Mouse (Mus musculus) right cerebral cortex, postnatal 14 days (tissue): ENCODE measurements around the gene Tpcn2.

ENCODE experiments used
- DNase-seq: peaks from one replicate; pipeline ENCODE4 v3.0.0; 2022

The Tpcn2 gene

GRCm38 (mm10) chr7:145298666-145299490, 15.1 kb upstream of the Tpcn2 start:
- no peak for DNase-seq

GRCm38 (mm10) chr7:145293859-145294258, 10.0 kb upstream of the Tpcn2 start:
- DNase-seq, result no peak

DNA sequence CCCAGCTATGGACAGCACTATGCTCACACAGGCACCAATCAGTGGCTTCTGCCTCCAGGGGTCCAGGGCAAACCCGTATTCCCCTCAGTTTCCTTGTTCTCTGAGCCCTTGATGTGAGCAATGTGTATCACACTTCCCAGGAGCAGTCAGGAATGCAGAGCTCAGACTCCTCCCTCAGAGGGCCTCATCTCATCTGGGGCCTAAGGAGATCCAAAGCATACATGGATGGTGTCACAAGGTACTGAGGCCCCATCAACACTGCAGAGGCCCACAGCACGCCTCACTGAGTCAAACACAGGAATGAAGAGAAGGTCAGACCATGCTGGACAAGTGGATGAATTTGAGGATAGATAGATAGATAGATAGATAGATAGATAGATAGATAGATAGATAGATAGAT, 8.9 kb upstream of the Tpcn2 start:
- DNase-seq, result no peak

- DNase-seq, result no peak
Observed at GRCm38 (mm10) chr7:145291847-145292246, 8.0 kb upstream of the Tpcn2 start.

DNA sequence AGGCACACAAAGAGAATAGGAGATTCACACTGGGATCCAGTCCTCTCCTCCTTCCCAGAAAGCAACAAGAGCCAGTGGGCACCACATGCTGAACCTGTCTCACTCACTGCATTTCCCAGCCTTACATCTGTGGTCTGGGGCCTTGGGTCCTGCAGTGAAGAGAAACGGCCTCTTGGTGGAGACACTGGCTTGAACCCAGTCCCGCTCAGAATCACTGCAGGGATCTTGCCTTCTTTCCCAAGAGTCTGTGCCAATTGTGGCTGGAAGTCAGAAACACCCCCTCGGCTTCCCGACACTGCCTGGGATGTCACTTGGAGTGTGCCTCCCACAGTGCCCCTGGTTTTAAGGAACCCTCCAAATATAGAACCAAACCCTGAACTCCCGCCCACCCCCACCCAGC, 5.5 kb upstream of the Tpcn2 start:
- DNase-seq, result peak; percentile 30

DNA sequence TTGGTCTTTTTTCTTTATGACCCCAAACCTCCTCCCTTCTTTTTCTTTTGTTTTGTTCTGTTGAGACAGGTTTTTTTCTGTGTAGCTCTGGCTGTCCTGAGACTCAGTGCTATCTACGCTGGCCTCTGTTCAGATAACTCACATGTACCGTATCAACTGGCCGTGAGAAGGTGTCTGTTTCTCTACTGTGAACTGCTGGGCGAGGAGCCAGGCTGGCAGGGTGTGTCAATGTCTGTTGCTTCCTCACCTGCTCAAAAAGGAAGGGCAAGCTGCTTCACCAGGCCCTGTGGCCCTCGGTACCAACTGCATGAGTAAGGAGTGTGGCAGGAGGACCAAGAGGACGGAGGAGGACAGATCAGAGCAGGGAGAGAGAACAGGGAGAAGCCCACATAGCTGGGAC, 3.6 kb upstream of the Tpcn2 start:
- DNase-seq, result no peak

- DNase-seq, result no peak
Observed at GRCm38 (mm10) chr7:145285476-145285875, 1.7 kb upstream of the Tpcn2 start.

DNA sequence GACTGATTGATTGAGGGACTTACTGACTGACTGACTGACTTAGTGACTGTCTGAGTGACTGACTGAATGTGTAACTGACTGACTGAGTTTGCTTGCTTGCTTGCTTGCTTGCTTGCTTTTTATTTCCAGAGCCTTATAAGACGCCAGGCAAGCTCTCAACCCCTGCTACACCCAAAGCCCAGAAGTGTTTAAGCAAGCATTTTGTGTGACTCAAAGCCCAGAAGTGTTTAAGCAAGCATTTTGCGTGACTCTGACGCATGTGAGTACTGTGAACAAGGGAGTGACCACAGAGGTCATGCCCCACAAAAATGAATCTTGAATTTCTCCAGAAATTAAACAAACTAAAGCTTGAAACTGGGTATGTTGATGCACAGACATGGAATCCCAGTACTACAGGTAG, 482 bp upstream of the Tpcn2 start:
- DNase-seq, result no peak

DNA sequence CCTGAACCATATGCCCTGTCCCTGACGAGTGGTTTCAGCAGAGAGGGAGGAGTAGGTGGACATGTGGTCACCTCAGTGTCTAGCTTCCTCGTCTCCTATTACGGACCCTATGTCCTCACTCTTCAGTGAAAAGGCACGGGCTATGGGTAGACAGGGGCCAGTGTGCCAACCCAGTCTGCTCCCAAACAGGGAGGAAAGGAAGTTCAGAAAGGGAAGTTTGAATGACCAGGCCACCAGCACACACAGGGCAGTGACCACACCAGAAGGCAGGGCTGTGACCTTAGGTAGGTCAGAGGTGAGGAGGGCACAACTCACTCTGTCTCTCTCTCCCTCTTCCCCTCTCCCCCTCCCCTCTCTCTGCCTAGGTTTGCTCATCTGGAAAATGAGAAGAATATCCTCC, 770 bp downstream of the Tpcn2 start:
- DNase-seq, result no peak

DNA sequence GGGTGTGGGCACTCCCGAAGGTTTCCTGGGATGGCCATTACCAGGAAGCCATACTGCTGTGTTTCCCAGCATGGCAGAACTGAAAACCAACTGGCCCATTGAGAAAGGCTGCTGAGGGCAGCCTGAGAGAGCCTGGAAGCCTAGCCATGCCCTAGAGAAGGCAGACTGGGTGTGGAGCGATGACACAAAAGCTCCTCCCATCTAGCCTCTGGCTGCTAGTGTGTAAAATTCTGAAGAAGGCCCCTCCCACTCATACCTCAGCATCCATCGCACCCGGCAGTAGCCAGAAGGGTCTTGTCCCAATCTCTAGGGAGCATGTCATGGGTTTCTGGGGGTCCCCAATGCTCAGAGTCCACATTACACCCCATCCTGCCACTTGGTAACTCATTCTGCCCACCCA, 2.4 kb downstream of the Tpcn2 start:
- DNase-seq, result no peak

- no peak for DNase-seq
Observed at GRCm38 (mm10) chr7:145275488-145275887, 8.3 kb downstream of the Tpcn2 start.

DNA sequence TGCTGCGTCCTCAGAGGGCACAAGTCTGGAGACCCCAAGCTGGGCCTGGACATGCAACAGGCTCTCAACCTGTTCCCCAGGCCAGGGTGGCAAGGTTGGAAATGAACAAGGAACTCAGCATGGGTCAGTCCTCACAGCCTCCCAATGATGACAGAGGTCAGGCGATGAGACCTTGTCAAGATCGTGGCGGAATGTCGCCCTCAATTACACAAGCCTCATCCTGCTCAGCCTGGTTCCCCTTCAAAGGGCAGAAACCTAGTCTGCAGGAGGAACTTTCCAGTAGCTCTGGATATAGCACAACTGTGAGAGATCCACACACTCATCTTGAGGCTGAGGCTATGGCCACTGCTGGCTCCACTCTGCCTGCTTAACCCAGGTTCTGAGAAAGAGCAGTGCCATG, 12.9 kb downstream of the Tpcn2 start:
- DNase-seq, result no peak

DNA sequence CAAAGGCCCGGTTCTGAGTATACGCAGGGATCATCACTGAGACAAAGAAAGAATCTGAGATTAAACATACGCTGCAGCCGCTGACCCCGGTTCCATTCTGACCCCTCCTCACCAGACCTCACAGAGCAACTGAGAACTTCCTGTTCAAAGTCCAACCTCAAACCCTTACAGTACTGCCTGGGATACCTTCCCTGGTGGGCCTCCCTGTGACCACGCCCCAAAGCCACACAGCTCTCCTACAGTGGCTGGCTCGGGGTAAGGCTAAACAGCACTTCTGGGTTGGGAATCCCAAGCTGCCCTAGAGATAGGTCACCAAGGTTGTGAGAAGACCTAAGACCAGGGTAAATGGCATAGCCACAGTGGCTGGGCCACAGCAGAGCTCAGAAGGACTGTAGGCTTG, 14.9 kb downstream of the Tpcn2 start:
- no peak for DNase-seq

DNA sequence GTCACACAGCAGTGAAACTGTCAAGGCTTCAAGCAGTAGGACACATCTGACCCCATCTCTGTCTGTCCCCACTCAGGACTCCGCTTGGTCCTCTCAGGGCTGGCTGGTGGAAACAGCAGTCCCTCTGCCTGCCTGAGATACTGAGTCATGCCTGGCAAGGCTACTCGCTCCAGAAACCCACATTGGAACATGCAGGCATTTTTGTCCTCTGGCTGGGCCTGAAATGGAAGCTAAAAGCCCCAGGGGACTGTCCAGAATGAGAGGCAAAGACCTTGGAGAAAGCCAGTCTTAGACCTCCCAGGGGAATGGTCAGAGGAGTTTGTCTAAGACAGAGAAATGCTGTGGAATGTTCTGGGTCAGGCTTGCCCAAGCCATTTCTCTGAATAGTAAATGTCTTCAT, 17.8 kb downstream of the Tpcn2 start:
- no peak for DNase-seq

DNA sequence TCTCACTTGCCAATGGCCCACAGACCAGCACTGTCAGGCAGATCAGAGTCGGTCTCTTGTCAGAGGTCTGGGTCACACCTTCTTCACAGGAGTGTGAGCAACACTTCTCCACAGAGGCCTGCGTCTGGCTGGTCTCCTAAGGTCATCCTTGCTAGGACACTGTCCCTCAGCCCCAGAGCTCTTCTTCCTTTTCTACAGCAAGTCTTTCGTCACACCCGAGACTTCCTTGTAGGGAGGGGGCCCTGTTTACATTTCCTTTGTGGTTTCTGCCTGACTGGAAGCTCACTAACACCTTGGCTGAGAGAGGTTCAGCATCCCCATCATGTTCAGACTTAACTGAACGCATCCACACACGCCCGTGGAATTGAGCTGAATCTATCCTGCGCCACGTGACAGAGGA, 19.6 kb downstream of the Tpcn2 start:
- DNase-seq, result no peak

DNA sequence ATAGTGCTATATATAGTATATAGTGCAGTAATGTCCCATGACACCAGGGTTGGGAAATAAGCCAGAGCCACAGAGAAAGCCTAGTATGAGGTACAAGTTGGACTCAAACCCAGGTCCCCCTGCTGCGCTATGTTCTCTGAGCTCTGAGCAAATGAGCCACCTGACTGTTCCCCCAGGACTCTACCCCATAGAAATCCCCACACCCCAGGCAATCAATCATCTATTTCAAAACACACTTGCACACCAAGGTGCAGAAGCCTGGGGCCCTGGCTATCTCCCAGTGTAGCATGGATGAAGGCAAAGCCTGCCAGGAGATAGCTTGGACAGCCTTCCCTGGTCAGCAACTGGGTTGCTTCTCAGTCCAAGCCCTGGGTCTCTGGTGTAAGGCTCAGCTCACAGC, 27.7 kb downstream of the Tpcn2 start:
- no peak for DNase-seq

GRCm38 (mm10) chr7:145253986-145254630, 29.7 kb downstream of the Tpcn2 start:
- DNase-seq, result no peak

DNA sequence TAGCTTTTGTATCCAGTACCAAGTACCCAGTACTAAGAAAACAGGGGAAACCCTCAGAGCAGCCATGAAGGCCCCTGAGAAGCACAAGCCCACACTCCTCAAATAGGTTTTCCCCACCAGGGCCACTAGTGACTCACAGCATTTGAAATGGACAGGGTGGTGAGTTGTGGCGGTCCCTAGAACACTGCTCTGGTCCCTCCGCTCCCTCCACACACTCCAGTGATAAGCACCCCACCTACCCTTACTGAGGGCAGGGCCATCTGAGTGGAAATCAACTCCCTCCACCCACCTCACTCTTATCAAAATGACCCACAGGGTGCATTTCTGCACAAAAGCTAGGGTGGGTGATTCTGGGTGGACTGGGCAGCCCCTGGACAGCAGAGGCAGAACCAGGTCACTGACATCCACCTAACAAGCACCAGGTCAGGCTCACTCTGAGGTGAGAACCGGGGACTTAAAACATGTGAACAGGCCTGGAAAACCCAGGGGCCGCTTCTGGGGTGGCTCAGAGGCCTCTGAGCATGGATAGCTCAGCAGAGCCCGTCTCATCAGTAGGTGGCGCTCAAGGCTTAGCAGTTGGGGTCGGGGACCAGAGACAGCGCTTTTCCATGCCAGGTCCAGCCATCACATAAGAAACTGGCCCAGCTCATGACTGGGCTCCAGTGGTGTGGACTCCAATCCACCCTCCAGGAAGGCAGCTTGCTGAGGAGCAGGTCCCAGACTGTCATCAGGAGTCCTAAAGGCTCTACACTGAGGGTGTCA, 30.9 kb downstream of the Tpcn2 start:
- peak; percentile 87 for DNase-seq

DNA sequence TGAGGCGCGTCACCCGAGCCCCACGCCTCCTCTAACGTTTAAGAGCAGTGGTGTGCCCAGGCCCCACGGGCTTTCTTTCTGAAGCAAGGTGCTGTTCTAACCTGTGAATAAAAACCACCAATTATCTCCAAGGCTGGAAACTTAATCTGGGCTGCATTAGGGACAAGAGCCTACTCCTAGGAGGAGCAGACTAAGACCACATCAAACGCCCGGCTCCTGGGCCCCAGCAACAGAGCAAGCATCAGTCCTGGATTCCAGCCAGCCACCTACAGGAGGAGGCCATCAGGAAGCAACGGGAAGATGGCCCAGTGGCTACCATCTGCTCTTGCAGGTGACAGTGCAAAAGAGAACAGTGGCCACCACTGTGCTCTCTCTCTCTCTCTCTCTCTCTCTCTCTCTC, 33.6 kb downstream of the Tpcn2 start:
- no peak for DNase-seq

- no peak for DNase-seq
Observed at GRCm38 (mm10) chr7:145248911-145249310, 34.9 kb downstream of the Tpcn2 start.

- DNase-seq, result peak; percentile 78
Observed at GRCm38 (mm10) chr7:145242851-145243712, 40.7 kb downstream of the Tpcn2 start.

- DNase-seq, result no peak
Observed at GRCm38 (mm10) chr7:145242028-145242427, 41.8 kb downstream of the Tpcn2 start.

DNA sequence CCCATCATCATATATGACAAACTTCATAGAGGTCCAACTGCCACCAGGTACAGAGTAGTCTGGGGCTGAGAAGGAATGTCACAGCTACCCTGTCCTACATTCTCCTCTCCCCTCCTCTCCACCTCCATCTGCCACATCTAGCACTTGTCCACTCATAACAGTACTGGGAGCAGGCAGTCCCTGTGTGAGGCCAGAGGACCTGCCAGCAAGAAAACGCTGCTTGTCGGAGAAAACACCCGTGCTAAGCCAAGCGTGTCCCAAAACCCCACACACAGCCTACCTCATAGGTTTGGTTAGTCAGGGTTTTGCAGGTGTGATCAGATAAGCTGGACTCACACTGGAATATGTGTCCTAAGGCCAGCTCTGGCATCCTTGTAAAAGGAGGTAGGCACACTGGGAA, 42.9 kb downstream of the Tpcn2 start:
- no peak for DNase-seq
